ENCODE assay signal across 8 mouse cellular contexts in genomic region chr9:107294249-107294648, GRCm38 (mm10). TPM values are rescaled to one million over a fixed set of nuclear protein-coding genes. Genes with fewer than 3 reads are reported as not detected.
DNase-seq lines count a peak whose midpoint lies in the region; ATAC-seq and TF ChIP-seq lines count a peak whose summit lies in the region.

No protein-coding gene starts in this region.

- no peak for ATAC-seq in cerebellum, adult (ENCODE audit: insufficient number of reproducible peaks, low FRiP score, low TSS enrichment)

- peak; percentile 58 for DNase-seq in cerebellum, adult 11 months
- peak; percentile 81 to 84 for DNase-seq in B cell, adult 2 months
- peak; percentile 76 for DNase-seq in brain, adult 2 months (ENCODE audit: low read depth, low spot score)
- DNase-seq in gastrocnemius, adult 2 months = peak; percentile 85
- peak; percentile 59 to 89 for DNase-seq in layer of hippocampus, postnatal 25 days (ENCODE audit: extremely low spot score in 1 of 2, low spot score in 1 of 2)
- DNase-seq in lung, postnatal 4 days = peak; percentile 83 to 91
- peak; percentile 77 to 91 for DNase-seq in spleen, postnatal 10 days (ENCODE audit: low spot score in 2 of 2)

- TF ChIP-seq CTCF in gastrocnemius, adult 2 months (IDR thresholded peaks at IDR 0.05) = peak; percentile 86

- intact Hi-C loops in gastrocnemius, adult 2 months (cut with DNase I) = loop anchor here (1.0 to 10.0 kb wide), 5 partner anchors 42 to 609 kb away; partner anchors contain the start of gene Tex264

- H3K4me3 ChIP-seq in gastrocnemius, adult 2 months = no peak overlapping the region

- H3K27ac ChIP-seq in gastrocnemius, adult 2 months = no peak overlapping the region

RNA-seq across cellular contexts. Expression of gene Cish, which starts 1.6 kb away (rescaled TPM):
- 100 to 1,000 TPM in 1 of 2 experiments, 10 to 100 TPM in 1; 25.7 to 113 TPM for total RNA-seq in gastrocnemius, adult 2 months (2021)
- 1 to 10 TPM; 2.6 to 2.8 TPM for total RNA-seq in layer of hippocampus, postnatal 25 days (2021)

RNA-seq across cellular contexts. Expression of gene Mapkapk3, which starts 4.6 kb away (rescaled TPM):
- 10 to 100 TPM; 32.6 to 48.1 TPM for total RNA-seq in gastrocnemius, adult 2 months (2021)
- total RNA-seq in layer of hippocampus, postnatal 25 days (2021) = 1 to 10 TPM; 2.1 to 3.1 TPM

RNA-seq across cellular contexts. Expression of gene Hemk1, which starts 43.9 kb away (rescaled TPM):
- total RNA-seq in gastrocnemius, adult 2 months (2021) = 10 to 100 TPM; 11.6 to 14.4 TPM
- total RNA-seq in layer of hippocampus, postnatal 25 days (2021) = 10 to 100 TPM; 16.5 to 18.2 TPM

RNA-seq across cellular contexts. Expression of gene 6430571L13Rik, which starts 46.2 kb away (rescaled TPM):
- total RNA-seq in gastrocnemius, adult 2 months (2021) = 10 to 100 TPM; 37.9 to 49.6 TPM
- 1 to 10 TPM; 2.1 to 2.3 TPM for total RNA-seq in layer of hippocampus, postnatal 25 days (2021)

Comparison
In these comparisons a context has a peak if more than half of its experiments do, and no peak if none do; other contexts are left out.
1. RNA of gene Cish, which starts 1.6 kb away (total RNA-seq): 25.7 to 113 TPM in gastrocnemius, adult 2 months; 2.6 to 2.8 TPM in layer of hippocampus, postnatal 25 days; every median in the first group is over 4 times any median in the second.
2. RNA of gene Mapkapk3, which starts 4.6 kb away (total RNA-seq): 32.6 to 48.1 TPM in gastrocnemius, adult 2 months; 2.1 to 3.1 TPM in layer of hippocampus, postnatal 25 days; every median in the first group is over 4 times any median in the second.
3. Peak in every context shown above with its lines, with median percentiles within 50 percentile points of each other: DNase-seq.